Mouse (Mus musculus) retina, adult 2 months (tissue): ENCODE measurements around the gene Ugt1a10.
"Not testable (repeated sequence)": the region's sequence is repeated elsewhere in the genome, so short reads cannot be mapped to it uniquely, and the experiment has no call there.

Experiments
- DNase-seq: peaks from one replicate; pipeline ENCODE4 v3.0.0-alpha.2; 2012; ENCODE audit warnings: low read depth, low spot score

Ugt1a10 gene

GRCm38 (mm10) chr1:88214462-88214952, 159.3 kb downstream of the Ugt1a10 start:
- no peak for DNase-seq

- no peak for DNase-seq
Observed at GRCm38 (mm10) chr1:88215466-88216380, 160.5 kb downstream of the Ugt1a10 start.

GRCm38 (mm10) chr1:88216551-88216950, 161.4 kb downstream of the Ugt1a10 start:
- no peak for DNase-seq

GRCm38 (mm10) chr1:88217144-88217543, 162.0 kb downstream of the Ugt1a10 start:
- DNase-seq = no peak

GRCm38 (mm10) chr1:88217576-88217975, 162.4 kb downstream of the Ugt1a10 start:
- DNase-seq = no peak

GRCm38 (mm10) chr1:88218051-88218450, 162.9 kb downstream of the Ugt1a10 start:
- DNase-seq = no peak

- no peak for DNase-seq
Observed at GRCm38 (mm10) chr1:88218591-88218990, 163.4 kb downstream of the Ugt1a10 start.

GRCm38 (mm10) chr1:88219054-88219453, 163.9 kb downstream of the Ugt1a10 start:
- DNase-seq = no peak

GRCm38 (mm10) chr1:88220336-88220735, 165.1 kb downstream of the Ugt1a10 start:
- no peak for DNase-seq

GRCm38 (mm10) chr1:88222216-88222615, 167.0 kb downstream of the Ugt1a10 start:
- DNase-seq = no peak

- DNase-seq = not testable (repeated sequence)
Observed at GRCm38 (mm10) chr1:88223011-88223515, 167.9 kb downstream of the Ugt1a10 start.

- no peak for DNase-seq
Observed at GRCm38 (mm10) chr1:88223591-88223990, 168.4 kb downstream of the Ugt1a10 start.

GRCm38 (mm10) chr1:88224029-88224776, 169.0 kb downstream of the Ugt1a10 start:
- no peak for DNase-seq

- not testable (repeated sequence) for DNase-seq
Observed at GRCm38 (mm10) chr1:88225301-88225700, 170.1 kb downstream of the Ugt1a10 start.

- DNase-seq = no peak
Observed at GRCm38 (mm10) chr1:88225741-88226140, 170.6 kb downstream of the Ugt1a10 start.

GRCm38 (mm10) chr1:88226670-88227379, 171.6 kb downstream of the Ugt1a10 start, which contains the start of gene Mroh2a:
Gene Mroh2a (plus strand): TSS chr1:88226986.
- DNase-seq = no peak

- no peak for DNase-seq
Observed at GRCm38 (mm10) chr1:88227482-88227881, 172.3 kb downstream of the Ugt1a10 start.

GRCm38 (mm10) chr1:88228121-88228520, 172.9 kb downstream of the Ugt1a10 start:
- no peak for DNase-seq

GRCm38 (mm10) chr1:88229566-88229965, 174.4 kb downstream of the Ugt1a10 start:
- no peak for DNase-seq

GRCm38 (mm10) chr1:88229986-88230385, 174.8 kb downstream of the Ugt1a10 start:
- no peak for DNase-seq

GRCm38 (mm10) chr1:88230421-88230820, 175.2 kb downstream of the Ugt1a10 start:
- no peak for DNase-seq
